Mouse (Mus musculus) right cerebral cortex, postnatal 36 days (tissue): ENCODE data around the gene Nol12.
A peak's percentile ranks its signal among the peaks of the same experiment; 100 is the strongest.

Source experiments
- DNase-seq, 2 experiments: peaks; one replicate each; pipeline ENCODE4 v3.0.0; 2022; ENCODE audit warnings: low spot score in 2 of 2, mixed read lengths in 1 of 2

Nol12 gene

GRCm38 (mm10) chr15:78934784-78935320, at the start of gene Nol12:
Gene Nol12, plus strand, starts transcription at chr15:78934933.
- DNase-seq: peak; percentile 82

- no peak for DNase-seq
These were observed 45.3 kb upstream of the Nol12 start for GRCm38 (mm10) chr15:78889401-78889853.

GRCm38 (mm10) chr15:78892440-78892839, 42.3 kb upstream of the Nol12 start:
- no peak for DNase-seq

- no peak for DNase-seq
These were observed 40.0 kb upstream of the Nol12 start for GRCm38 (mm10) chr15:78894726-78895125.

GRCm38 (mm10) chr15:78895741-78896140, 39.0 kb upstream of the Nol12 start:
- no peak for DNase-seq

GRCm38 (mm10) chr15:78896149-78896548, 38.6 kb upstream of the Nol12 start:
- no peak for DNase-seq

- DNase-seq: no peak
These were observed 37.2 kb upstream of the Nol12 start for GRCm38 (mm10) chr15:78897488-78897887.

GRCm38 (mm10) chr15:78898507-78899001, 36.2 kb upstream of the Nol12 start:
- no peak for DNase-seq

GRCm38 (mm10) chr15:78899409-78899739, 35.4 kb upstream of the Nol12 start, which contains the start of gene Gm49510:
Gene Gm49510, plus strand, starts transcription at chr15:78899667.
- no peak for DNase-seq

- DNase-seq: peak in 1 of 2 experiments; percentile 30
These were observed 34.8 kb upstream of the Nol12 start, which contains the start of gene Sh3bp1 for GRCm38 (mm10) chr15:78899740-78900584. Gene Sh3bp1, plus strand, starts transcription at chr15:78899768.

- DNase-seq: no peak
These were observed 33.9 kb upstream of the Nol12 start for GRCm38 (mm10) chr15:78900585-78901421.

GRCm38 (mm10) chr15:78901422-78901789, 33.3 kb upstream of the Nol12 start:
- DNase-seq: no peak

GRCm38 (mm10) chr15:78903243-78903642, 31.5 kb upstream of the Nol12 start:
- peak in 1 of 2 experiments; percentile 57 for DNase-seq

GRCm38 (mm10) chr15:78908399-78908798, 26.3 kb upstream of the Nol12 start:
- DNase-seq: no peak

GRCm38 (mm10) chr15:78908982-78909381, 25.8 kb upstream of the Nol12 start:
- no peak for DNase-seq

- no peak for DNase-seq
These were observed 22.7 kb upstream of the Nol12 start for GRCm38 (mm10) chr15:78912040-78912439.

- DNase-seq: peak; percentile 97 to 98
These were observed 21.1 kb upstream of the Nol12 start, which contains the start of gene Pdxp for GRCm38 (mm10) chr15:78913632-78914090. Gene Pdxp, plus strand, starts transcription at chr15:78913919.

- DNase-seq: peak; percentile 39 to 42
These were observed 20.5 kb upstream of the Nol12 start for GRCm38 (mm10) chr15:78914091-78914822.

- no peak for DNase-seq
These were observed 19.7 kb upstream of the Nol12 start for GRCm38 (mm10) chr15:78914823-78915659.

GRCm38 (mm10) chr15:78915660-78916017, 19.1 kb upstream of the Nol12 start:
- peak; percentile 64 to 78 for DNase-seq
